Mouse (Mus musculus): ENCODE measurements at regions not wholly inside any gene's neighbourhood (a gene's known extent, or its start where the extent isn't known, plus 50 kb on each side); places are given as distances from the start of the nearest gene placed in this dataset.

DNA sequence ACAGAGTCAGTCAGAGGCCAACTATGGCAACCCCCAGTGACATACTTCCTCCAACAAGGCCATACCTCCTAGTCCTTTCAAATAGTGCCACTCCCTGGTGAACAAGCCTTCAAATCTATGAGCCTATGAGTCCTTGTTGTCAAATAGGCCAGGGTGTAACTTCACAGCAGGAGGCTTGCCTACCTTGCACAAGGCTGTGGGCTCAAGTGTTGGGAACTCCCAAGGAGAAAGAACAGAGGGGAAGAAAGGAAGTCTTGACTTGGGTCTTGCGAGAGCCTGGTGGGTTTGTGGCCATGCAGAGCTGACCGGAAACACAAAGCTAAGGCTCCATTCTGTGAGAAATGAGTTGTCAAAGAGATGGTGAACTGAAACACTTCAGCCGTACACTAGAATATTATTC is 154.6 kb upstream of the Spdye4c start:
- no peak for DNase-seq

DNA sequence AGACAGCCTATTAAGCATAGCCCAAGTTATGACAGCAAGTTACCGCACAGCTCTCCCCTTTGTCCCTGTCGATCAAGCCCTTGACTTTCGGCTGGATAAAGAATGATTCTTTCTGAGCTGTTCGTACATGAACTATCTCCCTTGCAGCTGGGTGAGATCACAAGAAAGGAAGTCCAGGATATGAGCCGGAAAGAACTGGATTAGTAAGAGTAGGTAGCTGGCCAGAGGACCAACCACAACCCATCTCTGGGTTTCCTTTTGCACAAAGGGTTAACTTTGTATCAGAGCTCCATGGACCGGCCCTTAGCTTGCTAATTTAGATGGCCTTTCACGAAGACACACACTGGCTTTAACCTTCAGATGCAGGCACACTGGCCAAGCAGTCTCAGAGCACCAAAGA is 153.3 kb upstream of the Spdye4c start:
- DNase-seq, result no peak

DNA sequence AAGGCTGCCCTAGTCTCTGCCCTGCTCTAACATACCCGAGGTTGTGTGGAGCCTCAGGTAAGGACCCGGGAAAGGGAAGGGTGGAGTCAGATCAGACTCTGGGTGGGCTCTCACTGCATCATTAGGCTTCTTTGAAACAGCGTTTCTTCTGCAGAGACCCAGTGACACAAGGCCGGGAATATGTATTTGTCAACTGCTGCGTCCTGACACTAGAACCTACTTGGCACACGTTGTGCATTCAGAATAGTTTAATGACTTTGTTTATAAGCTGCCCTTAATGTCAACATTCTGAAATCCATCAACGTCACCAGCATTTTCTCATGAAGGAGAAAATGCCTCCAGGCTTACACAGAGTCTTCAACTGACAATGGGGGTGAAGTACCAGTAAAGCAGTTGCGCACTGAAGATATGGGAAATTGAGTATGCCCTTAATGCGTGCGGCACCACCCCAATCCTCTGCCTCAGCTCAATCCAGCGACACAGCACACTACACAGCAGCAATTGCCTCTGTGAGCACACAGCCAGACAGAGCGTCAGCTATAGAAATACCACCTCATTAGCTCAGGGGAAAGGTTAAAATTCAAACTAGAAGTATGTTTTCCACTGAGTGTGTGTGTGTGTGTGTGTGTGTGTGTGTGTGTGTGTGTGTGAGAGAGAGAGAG is 152.7 kb upstream of the Spdye4c start:
- DNase-seq, result no peak

DNA sequence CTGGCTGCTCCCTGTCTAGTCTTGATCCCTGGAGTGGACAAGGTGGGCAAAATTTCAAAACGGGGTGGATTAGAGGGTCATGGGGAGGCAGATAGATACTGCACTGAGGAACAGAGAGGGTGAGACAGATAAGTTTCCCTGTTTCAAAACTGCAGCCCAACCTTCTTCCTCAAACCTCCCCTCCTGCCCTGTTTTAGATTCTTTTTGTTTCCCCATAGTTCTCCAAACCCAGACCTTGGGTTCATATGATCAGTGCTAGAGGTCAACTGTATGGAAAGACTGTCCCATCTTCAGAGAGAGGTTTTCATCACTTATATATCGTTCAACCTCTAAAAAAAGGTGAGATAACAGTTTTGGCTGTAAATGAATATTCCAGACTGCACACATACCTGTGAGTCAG is 152.1 kb upstream of the Spdye4c start:
- no peak for DNase-seq

DNA sequence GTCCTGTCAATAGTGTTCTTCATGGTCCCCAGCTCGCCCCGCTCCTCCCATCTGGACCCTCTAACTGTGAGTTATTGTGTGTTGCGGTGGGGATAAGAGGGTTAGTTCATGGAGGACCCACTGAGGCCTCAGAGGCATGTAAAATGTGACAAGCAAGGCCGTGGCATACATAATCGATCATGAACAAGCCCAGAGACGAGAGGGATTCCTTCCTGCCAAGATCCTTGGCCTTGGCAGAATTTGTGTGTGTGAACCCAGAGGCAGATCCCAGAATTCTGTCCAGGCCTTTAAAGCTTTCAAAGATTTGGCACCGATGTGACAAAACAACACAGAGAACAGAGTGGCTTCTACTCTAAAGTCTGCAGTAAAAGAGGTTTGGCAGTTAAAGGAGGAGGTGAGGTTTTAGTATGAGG is 146.4 kb upstream of the Spdye4c start:
- no peak for DNase-seq

DNA sequence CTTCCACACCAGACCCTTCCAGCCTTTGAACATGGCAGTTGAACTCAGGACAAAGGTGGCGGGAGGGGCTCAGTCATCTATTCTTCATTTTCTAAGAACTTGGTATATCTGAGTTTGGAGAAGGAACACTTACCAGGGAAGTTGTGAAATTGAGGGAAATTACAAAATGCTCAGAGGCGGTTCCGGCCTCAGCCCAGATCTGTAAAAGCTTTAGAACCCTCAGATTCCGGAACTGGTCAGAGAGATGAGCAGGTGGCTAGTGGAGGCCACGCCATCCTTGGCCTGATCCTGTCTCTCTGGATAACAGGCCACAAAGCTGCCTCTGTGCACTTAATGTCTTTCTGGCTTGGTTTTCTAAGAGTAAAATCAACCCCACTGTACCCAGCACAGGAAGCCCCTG is 145.6 kb upstream of the Spdye4c start:
- peak in 1 of 2 experiments; percentile 31 for DNase-seq

DNA sequence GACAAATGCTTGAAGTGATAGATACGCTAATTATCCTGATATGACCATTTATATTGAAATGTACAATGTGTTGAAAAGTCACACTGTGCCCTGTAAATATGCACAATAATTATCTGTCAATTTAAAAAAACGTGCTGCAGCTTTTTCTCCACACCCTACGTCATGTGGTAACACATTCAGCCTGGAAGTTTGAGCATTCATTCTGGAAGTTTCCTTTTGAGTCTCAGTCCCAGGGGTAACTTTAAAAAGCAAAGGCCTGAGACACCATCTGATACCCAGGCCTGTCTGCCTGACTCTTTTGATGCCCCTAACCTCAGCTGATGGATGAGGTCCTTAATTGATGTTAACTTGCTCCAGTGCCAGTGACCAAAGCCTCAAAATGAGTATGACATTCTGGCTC is 141.7 kb upstream of the Spdye4c start:
- no peak for DNase-seq

DNA sequence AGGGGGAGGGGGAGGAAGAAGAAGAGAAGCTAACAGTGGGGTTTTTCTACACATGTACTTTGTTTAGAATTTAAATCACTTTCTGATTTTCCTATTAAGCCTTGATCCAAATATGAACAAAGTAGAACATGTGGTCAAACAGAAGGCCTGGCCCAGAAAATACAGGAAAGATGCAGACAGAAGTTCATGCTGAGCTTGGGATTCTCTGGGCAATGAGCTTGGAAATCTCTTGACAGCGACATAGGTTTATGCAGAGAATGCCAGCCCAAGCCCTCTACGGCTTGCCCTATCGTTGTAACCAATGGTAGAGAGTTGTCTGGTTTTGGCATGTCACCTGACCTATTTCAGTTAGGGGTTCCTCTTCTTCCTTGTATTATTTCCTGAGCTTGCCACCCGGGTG is 141.0 kb upstream of the Spdye4c start:
- no peak for DNase-seq

DNA sequence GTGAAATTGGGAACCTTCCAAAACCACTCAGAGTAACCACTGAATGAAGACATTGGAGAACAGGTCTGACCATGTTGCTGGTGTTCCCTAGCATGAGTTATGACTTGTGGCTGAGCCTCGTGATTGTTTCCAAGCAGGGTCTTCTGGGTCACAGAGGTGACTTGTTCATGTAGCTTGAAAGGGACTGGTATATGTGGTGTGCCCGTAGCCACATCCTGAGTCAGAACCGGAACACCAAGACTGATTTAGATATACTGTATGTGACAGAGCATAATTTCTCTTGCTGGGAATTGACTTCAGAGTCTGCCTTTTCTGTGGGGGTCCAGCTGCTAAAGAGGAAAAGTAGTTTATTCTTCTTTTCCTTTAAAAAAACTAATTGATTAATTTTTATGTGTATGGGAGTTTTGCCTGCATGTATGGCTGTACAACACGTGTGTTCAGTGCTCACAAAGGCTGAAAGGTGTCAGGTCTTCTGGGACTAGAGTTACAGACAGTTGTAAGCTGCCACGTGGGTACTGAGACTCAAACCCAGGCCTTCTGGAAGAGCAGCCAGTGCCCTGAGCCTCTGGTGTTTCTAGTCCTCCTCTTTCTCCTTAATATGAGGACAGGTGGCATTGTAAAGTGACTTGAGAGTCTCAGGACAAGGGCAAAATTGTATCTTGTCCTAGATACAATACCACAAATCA is 139.3 kb upstream of the Spdye4c start:
- DNase-seq, result no peak

DNA sequence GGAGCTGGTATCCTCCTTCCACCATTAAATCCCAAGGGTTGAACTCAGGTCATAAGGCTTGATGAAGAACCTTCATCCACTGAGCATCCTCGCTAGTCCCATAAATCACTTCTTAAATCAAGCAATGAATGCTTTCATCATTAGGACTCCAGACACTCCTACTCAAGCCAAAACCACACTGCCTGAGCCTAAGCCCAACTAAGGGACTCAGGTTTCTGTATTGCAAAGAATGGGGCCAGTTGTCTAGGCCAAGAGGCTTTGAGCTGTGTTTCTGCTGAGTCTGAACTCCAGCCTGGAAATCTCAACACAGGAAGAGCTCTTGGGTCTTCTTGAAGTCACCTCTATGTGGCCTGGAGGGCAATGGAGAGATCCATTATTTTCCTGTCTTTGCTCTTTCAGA is 138.4 kb upstream of the Spdye4c start:
- no peak for DNase-seq

DNA sequence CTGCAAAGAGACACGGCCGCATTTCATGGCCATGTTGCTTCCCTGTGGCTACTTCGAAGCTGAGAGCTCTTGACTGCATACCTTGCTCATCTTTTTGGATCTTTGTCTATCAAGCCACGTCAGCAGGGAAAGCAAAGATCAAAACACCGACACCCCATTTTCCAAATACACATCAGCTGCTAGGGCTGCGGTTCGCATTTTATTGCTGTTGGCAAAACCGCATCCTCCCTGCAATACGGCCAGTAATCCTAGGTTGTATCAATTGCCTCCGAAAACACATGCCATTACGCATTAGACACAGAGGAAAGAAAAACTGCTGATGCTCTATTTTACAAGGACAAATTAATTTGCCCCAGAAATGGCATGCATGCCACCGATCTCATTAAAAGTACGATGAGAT is 136.5 kb upstream of the Spdye4c start:
- DNase-seq, result no peak

DNA sequence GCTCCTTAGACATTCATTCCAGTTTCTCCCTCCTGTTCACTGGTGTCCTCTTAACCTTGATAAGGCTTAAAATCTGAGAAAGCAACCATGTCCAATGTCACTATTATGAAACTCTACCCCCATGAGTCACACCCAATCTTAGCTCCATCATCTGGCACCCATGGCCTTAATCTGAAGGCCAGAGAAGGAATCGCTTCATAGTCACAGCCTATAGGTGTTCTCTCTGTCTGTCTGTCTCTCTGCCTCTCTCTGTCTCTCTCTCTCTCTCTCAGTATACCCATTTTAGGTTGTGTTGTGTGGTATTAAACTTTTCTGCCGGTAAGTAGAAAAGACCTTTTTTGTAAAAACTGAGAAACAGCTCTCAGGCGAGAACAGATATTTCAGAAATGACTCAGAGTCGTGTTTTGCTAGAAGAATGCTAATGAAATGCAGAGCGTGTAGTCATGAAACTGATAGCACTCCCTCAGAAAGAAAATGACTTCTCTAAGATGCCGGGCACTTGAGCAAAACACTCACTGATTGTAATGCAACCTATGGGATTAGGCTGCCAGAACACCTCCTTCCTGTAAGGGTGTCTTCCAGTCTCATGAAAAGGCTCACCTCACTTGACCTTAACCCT is 133.3 kb upstream of the Spdye4c start:
- no peak for DNase-seq

DNA sequence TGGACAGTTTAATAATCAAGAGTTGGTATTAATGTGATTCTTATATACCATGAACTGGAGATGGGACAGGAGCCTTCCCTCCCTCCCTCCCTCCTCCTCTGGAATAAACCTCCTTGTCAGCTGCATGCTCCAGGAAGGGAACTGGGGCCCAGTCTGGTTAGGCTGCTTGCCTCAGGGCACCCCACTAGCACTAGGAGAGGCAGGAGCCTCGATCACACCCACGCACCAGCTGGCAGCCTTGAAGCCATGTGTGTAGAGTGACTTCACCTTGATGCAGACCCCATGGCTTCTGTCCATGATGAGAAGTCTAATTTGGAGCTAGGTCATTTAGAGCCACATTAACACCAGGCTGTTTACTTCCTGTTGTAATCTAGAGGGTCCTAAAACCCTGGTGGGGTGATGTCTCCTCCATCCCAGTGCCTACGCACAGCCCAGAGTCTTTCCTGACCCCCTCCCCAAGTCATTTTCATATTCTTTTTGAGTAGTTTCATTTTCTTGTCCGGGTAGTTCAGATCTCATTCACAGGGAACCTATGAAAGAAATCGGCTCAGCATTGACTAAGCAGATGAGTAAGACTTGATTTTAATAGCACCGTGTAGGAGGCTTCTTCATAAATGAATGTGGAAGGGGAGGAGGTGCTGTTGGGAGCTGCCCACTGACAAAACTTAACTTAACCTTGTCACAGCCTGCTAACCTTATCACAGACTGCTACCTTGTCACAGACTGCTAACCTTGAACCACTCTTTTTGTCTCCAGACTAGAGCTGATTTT is 125.6 kb upstream of the Spdye4c start:
- no peak for DNase-seq

DNA sequence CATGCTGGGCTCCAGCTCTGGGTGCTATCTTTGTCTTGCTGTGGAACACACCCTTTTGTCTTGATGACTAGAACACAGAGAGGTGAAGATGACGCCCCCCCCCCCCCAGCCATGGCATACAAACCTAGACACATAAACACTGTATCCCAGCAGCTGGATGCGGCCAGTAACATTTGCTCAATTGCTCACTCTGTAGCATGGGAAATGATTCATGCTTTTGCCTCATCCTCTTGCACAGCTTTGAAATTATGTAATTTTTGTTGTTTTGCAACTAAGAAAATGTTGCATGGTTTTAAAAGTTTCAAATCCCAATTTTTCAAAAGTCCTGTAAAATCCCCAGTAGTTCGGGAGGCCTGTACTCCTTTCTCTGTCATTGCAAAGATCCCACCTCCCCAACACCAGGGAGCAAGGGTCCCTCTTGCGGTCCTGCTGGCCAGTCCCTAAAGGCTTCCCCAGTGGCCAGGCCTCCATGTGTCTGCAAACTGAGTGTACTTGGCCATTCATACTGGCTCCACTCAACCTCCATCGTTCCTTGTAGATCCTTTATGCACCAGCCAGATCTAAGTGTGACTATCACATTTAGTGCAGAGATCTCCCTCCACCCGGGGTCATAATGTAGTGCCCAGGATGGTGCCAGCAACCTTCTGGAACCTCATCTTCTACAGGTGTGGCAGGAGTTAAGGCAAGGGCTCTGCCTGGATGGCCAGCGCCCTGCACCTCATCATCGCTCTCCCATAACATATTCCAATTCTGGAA is 123.3 kb upstream of the Spdye4c start:
- peak in 1 of 2 experiments; percentile 10 for DNase-seq

DNA sequence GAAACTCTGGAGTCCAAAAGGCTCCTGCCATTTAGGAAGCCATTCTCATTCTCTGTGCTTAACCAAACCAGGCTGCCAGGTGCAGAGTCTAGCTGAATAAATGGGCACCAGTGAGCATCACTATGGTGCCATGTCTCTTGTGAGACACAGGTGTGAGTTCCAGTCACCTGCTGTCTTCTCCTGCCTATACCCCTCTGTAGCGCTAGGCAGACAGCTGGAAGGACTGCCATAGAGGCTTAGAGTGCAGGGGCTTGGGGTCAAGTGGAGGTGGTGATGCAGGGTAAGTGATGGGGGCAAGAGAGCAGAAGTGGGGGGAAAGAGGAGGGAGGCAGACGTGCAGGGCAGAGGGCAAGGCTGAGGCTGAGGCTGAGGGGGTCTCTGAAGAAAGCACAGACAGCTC is 122.7 kb upstream of the Spdye4c start:
- no peak for DNase-seq

DNA sequence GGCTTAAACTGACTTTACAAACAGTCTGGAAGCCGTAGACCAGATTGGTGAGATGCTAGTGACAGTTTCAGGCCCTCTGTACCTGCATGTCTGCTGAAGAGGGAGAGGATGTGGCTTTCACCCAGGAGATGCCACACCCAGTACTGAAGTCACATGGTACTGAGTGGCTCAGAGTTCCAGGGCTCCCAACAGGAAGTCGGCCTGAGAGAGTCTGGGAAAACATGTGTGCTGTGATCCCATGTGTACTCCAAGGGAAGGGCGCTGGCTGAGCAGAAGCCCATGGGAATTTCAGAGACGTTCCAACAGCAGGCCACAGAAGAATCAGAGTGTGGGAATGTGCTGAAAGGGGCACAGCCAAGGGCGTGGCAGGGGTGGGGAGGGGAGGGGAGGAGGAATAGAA is 120.7 kb upstream of the Spdye4c start:
- DNase-seq, result peak; percentile 37 to 45

DNA sequence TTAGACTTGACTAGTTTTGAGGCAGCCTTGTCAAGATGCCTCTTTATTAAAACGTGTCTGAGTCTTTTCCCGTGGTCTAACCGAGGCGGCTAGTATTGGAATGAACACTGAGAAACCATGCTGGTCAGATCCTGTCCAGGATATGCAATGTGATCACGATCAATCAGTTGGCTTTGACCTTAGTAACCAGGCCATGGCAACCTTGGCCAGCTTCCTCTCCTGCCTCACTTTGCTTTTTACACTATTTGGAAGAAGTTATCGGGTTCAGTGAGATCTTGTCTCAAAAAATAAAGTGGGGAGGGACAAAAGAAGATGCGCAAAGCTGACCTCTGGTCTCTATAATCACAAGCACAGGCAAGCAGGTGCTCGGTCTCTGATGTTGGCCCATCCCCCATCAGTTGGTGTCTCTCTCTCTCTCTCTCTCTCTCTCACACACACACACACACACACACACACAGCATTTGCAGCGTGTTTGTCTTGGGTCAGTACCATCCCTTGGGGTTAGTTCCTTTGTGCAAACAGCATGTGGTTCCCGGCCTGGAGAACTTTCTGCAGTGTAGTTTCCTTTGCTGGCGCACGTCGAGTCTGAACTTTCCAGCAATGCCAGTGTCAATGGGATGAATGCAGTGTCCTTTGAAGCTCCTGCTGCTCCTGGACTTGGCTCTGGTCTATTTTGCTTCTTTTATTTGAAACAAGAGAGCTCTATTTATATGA is 117.6 kb upstream of the Spdye4c start:
- no peak for DNase-seq

DNA sequence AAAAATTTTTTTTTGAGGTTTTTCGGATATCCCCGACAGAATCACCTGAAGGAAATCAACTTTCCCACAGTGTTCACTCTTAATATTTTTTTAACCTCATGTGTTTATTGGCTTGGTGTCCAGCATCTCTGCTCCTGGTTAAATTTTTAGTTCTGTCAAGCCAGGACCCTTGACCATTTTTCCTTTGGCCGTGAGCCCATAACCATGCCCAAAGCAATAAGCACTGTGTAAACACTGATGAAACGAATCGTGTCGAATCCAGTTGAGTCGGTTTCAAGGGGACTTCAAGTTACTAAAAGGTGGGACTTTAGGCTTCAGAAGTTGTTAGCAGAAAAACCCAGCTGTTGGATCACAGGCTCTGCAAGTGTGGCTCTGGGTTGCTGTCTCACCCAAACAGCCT is 117.0 kb upstream of the Spdye4c start:
- peak in 1 of 2 experiments; percentile 26 for DNase-seq

DNA sequence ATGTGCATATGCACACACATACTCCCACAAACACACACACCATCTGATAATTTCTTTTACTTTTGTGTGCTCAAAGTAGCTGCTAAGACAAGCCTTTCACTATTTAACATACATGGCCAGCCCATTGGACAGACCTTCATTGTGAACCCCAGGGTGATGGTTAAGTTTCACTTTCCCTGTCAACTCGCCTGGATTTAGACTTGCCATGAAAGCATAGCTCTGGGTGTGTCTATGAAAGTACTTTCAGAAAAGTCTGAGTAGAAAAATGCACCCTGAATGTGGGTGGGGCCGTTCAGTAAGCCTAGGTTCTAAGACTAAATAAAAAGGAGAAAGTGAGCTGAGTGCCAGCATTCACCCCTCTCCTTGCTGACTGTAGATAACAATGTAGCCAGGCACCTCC is 113.8 kb upstream of the Spdye4c start:
- DNase-seq, result no peak

DNA sequence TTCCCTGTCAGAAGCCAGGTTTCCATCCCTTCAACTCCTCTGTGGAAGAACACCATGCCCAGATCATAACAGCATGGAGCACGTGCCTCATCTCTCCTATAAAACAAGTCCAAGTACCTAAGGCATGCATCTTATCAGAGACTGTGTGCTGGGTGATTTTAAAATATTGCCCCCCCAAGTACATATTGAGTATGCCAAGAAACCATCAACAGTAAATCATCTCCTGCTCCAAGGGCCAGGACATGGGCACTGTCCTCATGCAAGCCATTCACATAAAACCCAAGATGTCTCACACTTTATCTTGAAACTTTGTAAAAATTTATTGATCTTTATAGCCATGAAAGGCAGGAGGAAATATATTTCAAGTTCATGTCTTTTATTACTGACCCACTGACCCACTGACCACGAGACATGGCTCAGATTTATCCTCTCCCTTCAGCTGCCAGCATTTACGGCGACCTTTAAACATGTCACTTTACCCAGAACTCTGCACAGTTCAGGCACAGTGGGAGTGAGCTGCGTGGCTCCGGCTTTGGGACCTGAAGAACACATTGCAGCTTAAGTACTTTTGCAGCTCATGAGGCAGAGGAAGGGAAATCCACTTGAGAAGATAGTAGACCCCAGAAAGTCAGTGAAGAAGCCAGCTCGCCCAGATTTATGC is 99.7 kb upstream of the Spdye4c start:
- no peak for DNase-seq

DNA sequence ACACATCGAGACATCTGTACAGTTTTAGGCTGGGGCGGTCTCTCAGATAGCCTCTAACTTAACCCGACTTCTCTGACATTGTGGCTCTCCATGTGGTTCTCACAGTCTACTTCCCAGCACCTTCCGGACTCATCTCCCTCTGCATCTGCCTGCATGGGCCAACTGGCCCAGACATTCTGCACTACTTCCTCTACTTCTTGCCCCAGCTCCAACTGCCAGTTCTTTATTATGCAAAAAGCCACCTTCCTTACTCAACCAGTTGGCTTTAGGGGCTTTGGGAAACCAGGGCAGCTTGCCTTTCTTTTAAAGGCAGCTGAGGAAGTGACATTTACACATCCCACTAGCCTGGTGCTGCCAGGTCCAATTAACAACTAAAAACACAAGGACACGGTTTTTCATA is 97.1 kb upstream of the Spdye4c start:
- peak in 1 of 2 experiments; percentile 13 for DNase-seq

DNA sequence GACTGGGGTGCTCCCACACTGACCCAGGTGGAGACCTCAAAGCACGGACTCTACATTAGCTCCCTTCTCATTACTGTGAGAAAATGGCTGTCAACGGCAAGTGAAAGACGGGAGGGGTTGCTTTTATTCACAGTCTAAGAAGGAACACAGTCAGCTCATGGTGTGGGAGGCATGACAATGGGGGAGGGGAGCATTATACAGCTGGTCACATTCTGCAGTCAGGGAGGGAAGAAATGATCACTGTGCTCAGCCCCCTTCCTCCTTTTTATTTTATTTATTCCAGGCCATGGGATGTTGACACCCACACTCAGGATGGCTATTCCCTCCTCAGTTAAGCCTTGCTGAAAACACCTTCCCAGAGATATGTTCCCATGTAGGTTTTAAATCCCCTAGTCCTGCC is 93.1 kb upstream of the Spdye4c start:
- no peak for DNase-seq
